22 mouse cellular contexts compared by ENCODE assay signal in genomic region chr2:44693898-44694297, GRCm38 (mm10).
"Had no signal": no experiment of that assay in that cellular context is flagged by ENCODE, and none has a peak within 500 bp of the region (broad histone marks: within the 10 kb centered on the region; RNA-seq: fewer than 3 reads in every experiment).

No protein-coding gene starts in this region.

- H3K27ac ChIP-seq: kidney, embryonic 15.5 days; left cerebral cortex, adult 2 months; limb, embryonic 10.5 days; limb, embryonic 13.5 days; liver, embryonic 12.5 days; liver, embryonic 15.5 days; lung, embryonic 15.5 days; midbrain, embryonic 10.5 days; neural tube, embryonic 12.5 days; neural tube, embryonic 15.5 days had no signal

- H3K4me2 ChIP-seq: kidney, embryonic 15.5 days; limb, embryonic 13.5 days; liver, embryonic 12.5 days; liver, embryonic 15.5 days; lung, embryonic 15.5 days; neural tube, embryonic 12.5 days; neural tube, embryonic 15.5 days had no signal

- H3K36me3 ChIP-seq: kidney, embryonic 15.5 days; limb, embryonic 10.5 days; limb, embryonic 13.5 days; liver, embryonic 12.5 days; liver, embryonic 15.5 days; lung, embryonic 15.5 days; midbrain, embryonic 10.5 days; neural tube, embryonic 12.5 days; neural tube, embryonic 15.5 days had no signal

- H3K9ac ChIP-seq: kidney, embryonic 15.5 days; limb, embryonic 13.5 days; liver, embryonic 12.5 days; liver, embryonic 15.5 days; lung, embryonic 15.5 days; neural tube, embryonic 12.5 days; neural tube, embryonic 15.5 days had no signal

- H3K9me3 ChIP-seq: kidney, embryonic 15.5 days; limb, embryonic 10.5 days; limb, embryonic 13.5 days; liver, embryonic 12.5 days; liver, embryonic 15.5 days; lung, embryonic 15.5 days; megakaryocyte, embryonic 14.5 days; midbrain, embryonic 10.5 days; neural tube, embryonic 12.5 days; neural tube, embryonic 15.5 days had no signal

- H3K27me3 ChIP-seq: kidney, embryonic 15.5 days; limb, embryonic 13.5 days; liver, embryonic 12.5 days; liver, embryonic 15.5 days; lung, embryonic 15.5 days; megakaryocyte, embryonic 14.5 days; neural tube, embryonic 12.5 days; neural tube, embryonic 15.5 days had no signal

- ATAC-seq: liver, embryonic 12.5 days had no signal

- H3K4me3 ChIP-seq: kidney, embryonic 15.5 days; left cerebral cortex, adult 2 months; limb, embryonic 10.5 days; limb, embryonic 13.5 days; liver, embryonic 12.5 days; liver, embryonic 15.5 days; lung, embryonic 15.5 days; megakaryocyte, embryonic 14.5 days; midbrain, embryonic 10.5 days; neural tube, embryonic 12.5 days; neural tube, embryonic 15.5 days had no signal

- DNase-seq: kidney, adult 8-10 months; kidney, postnatal 10 days; kidney, postnatal 36 days; layer of hippocampus, postnatal 36 days; liver; lung, adult 18-20 months; lung, postnatal 10 days; lung, postnatal 36 days; midbrain, embryonic 14.5 days; thymus, adult 18-20 months; thymus, postnatal 36 days had no signal

- H3K4me1 ChIP-seq: kidney, embryonic 15.5 days; limb, embryonic 13.5 days; liver, embryonic 12.5 days; liver, embryonic 15.5 days; lung, embryonic 15.5 days; megakaryocyte, embryonic 14.5 days; neural tube, embryonic 12.5 days; neural tube, embryonic 15.5 days had no signal
